Mouse (Mus musculus): ENCODE results near the gene Dgat2. TPM values are rescaled to one million over a fixed set of nuclear protein-coding genes. Genes with fewer than 3 reads are reported as not detected.

The Dgat2 gene
- polyA plus RNA-seq, 1 experiment from 2014 or later = 26.9 TPM

GRCm38 (mm10) chr7:99172898-99173297, 9.6 kb downstream of the Dgat2 start:
- Histone ChIP-seq H3K9me3 (replicated peaks) (no peaks in the 10 kb centered on the region), H3K4me1 (replicated peaks) (peaks cover 6% of the 10 kb centered on the region), H3K4me2 (no peak overlapping the region), H3K27me3 (no peaks in the 10 kb centered on the region; the same call in 1 of the 2 replicates), H3K36me3 (no peaks in the 10 kb centered on the region), H3K27ac (no peak overlapping the region), H3K9ac (no peak overlapping the region), H3K4me3 (no peak overlapping the region)
- 52% methylated on average over 6 of the region's 6 CpGs for WGBS
- ATAC-seq (replicated peaks; ENCODE audit: insufficient number of reproducible peaks, insufficient read depth, low FRiP score, low read depth) = no peak

GRCm38 (mm10) chr7:99171730-99172463, 10.6 kb downstream of the Dgat2 start:
- 58% methylated on average over 10 of the region's 10 CpGs for WGBS
- no peak overlapping the region for H3K9ac ChIP-seq
- no peaks in the 10 kb centered on the region for H3K36me3 ChIP-seq
- no peak overlapping the region for H3K4me3 ChIP-seq
- H3K9me3 ChIP-seq (replicated peaks) = no peaks in the 10 kb centered on the region
- H3K27me3 ChIP-seq = no peaks in the 10 kb centered on the region; the same call in 1 of the 2 replicates
- H3K4me2 ChIP-seq = no peak overlapping the region
- H3K27ac ChIP-seq = no peak overlapping the region
- H3K4me1 ChIP-seq (replicated peaks) = peaks cover 6% of the 10 kb centered on the region
- ATAC-seq (replicated peaks; ENCODE audit: insufficient number of reproducible peaks, insufficient read depth, low FRiP score, low read depth) = no peak

- H3K4me2 ChIP-seq = no peak overlapping the region
- WGBS = 91% methylated on average over 6 of the region's 6 CpGs
Observed at GRCm38 (mm10) chr7:99170519-99170918, 12.0 kb downstream of the Dgat2 start.

GRCm38 (mm10) chr7:99169717-99170403, 12.7 kb downstream of the Dgat2 start:
- Histone ChIP-seq H3K36me3 (no peaks in the 10 kb centered on the region), H3K4me2 (no peak overlapping the region), H3K27ac (no peak overlapping the region), H3K4me3 (no peak overlapping the region), H3K4me1 (replicated peaks) (peaks cover 12% of the 10 kb centered on the region), H3K9me3 (replicated peaks) (no peaks in the 10 kb centered on the region), H3K9ac (no peak overlapping the region), H3K27me3 (no peaks in the 10 kb centered on the region)
- ATAC-seq (replicated peaks; ENCODE audit: insufficient number of reproducible peaks, insufficient read depth, low FRiP score, low read depth) = no peak
- WGBS = 80% methylated on average over 9 of the region's 9 CpGs

More at GRCm38 (mm10) chr7:99170519-99170918, 12.0 kb downstream of the Dgat2 start:
- no peak for ATAC-seq (replicated peaks; ENCODE audit: insufficient number of reproducible peaks, insufficient read depth, low FRiP score, low read depth)
- Histone ChIP-seq H3K36me3 (no peaks in the 10 kb centered on the region), H3K27ac (no peak overlapping the region), H3K4me1 (replicated peaks) (peaks cover 12% of the 10 kb centered on the region), H3K27me3 (no peaks in the 10 kb centered on the region; the same call in 1 of the 2 replicates), H3K9ac (no peak overlapping the region), H3K9me3 (replicated peaks) (no peaks in the 10 kb centered on the region), H3K4me3 (no peak overlapping the region)

- Histone ChIP-seq H3K4me2 (no peak overlapping the region), H3K27ac (no peak overlapping the region), H3K27me3 (no peaks in the 10 kb centered on the region), H3K4me3 (no peak overlapping the region), H3K9me3 (replicated peaks) (no peaks in the 10 kb centered on the region), H3K36me3 (no peaks in the 10 kb centered on the region), H3K9ac (no peak overlapping the region), H3K4me1 (replicated peaks) (peaks cover 12% of the 10 kb centered on the region)
- WGBS = 81% methylated on average over 6 of the region's 6 CpGs
- no peak for ATAC-seq (replicated peaks; ENCODE audit: insufficient number of reproducible peaks, insufficient read depth, low FRiP score, low read depth)
Observed at GRCm38 (mm10) chr7:99168756-99169155, 13.8 kb downstream of the Dgat2 start.

GRCm38 (mm10) chr7:99167939-99168338, 14.6 kb downstream of the Dgat2 start:
- 63% methylated on average over 5 of the region's 5 CpGs for WGBS
- H3K4me2 ChIP-seq = no peak overlapping the region
- no peaks in the 10 kb centered on the region for H3K27me3 ChIP-seq
- H3K9ac ChIP-seq = no peak overlapping the region
- no peaks in the 10 kb centered on the region for H3K9me3 ChIP-seq (replicated peaks)
- H3K36me3 ChIP-seq = no peaks in the 10 kb centered on the region
- ATAC-seq (replicated peaks; ENCODE audit: insufficient number of reproducible peaks, insufficient read depth, low FRiP score, low read depth) = no peak
- no peak overlapping the region for H3K27ac ChIP-seq
- peaks cover 9% of the 10 kb centered on the region for H3K4me1 ChIP-seq (replicated peaks)
- H3K4me3 ChIP-seq = no peak overlapping the region

- H3K9ac ChIP-seq = no peak overlapping the region
- H3K27ac ChIP-seq = no peak overlapping the region
- no peak overlapping the region for H3K4me2 ChIP-seq
- no peaks in the 10 kb centered on the region for H3K36me3 ChIP-seq
- no peak overlapping the region for H3K4me3 ChIP-seq
- H3K9me3 ChIP-seq (replicated peaks) = no peaks in the 10 kb centered on the region
- H3K4me1 ChIP-seq (replicated peaks) = peaks cover 17% of the 10 kb centered on the region
- H3K27me3 ChIP-seq = no peaks in the 10 kb centered on the region
- no peak for ATAC-seq (replicated peaks; ENCODE audit: insufficient number of reproducible peaks, insufficient read depth, low FRiP score, low read depth)
- 46% methylated on average over 8 of the region's 8 CpGs for WGBS
Observed at GRCm38 (mm10) chr7:99166159-99166558, 16.4 kb downstream of the Dgat2 start.

- no peak for ATAC-seq (replicated peaks; ENCODE audit: insufficient number of reproducible peaks, insufficient read depth, low FRiP score, low read depth)
- Histone ChIP-seq H3K27ac (no peak overlapping the region), H3K9ac (no peak overlapping the region), H3K9me3 (replicated peaks) (no peaks in the 10 kb centered on the region), H3K27me3 (no peaks in the 10 kb centered on the region), H3K4me2 (no peak overlapping the region), H3K4me3 (no peak overlapping the region), H3K36me3 (no peaks in the 10 kb centered on the region), H3K4me1 (replicated peaks) (peaks cover 21% of the 10 kb centered on the region)
- 85% methylated on average over 7 of the region's 7 CpGs for WGBS
Observed at GRCm38 (mm10) chr7:99164873-99165410, 17.6 kb downstream of the Dgat2 start.

- Histone ChIP-seq H3K9me3 (replicated peaks) (no peaks in the 10 kb centered on the region), H3K4me2 (no peak overlapping the region), H3K4me3 (no peak overlapping the region), H3K27me3 (no peaks in the 10 kb centered on the region), H3K4me1 (replicated peaks) (peaks cover 21% of the 10 kb centered on the region), H3K27ac (no peak overlapping the region), H3K36me3 (no peaks in the 10 kb centered on the region), H3K9ac (no peak overlapping the region)
- 88% methylated on average over 7 of the region's 7 CpGs for WGBS
- no peak for ATAC-seq (replicated peaks; ENCODE audit: insufficient number of reproducible peaks, insufficient read depth, low FRiP score, low read depth)
Observed at GRCm38 (mm10) chr7:99162462-99162861, 20.1 kb downstream of the Dgat2 start.

GRCm38 (mm10) chr7:99161961-99162360, 20.6 kb downstream of the Dgat2 start:
- no peaks in the 10 kb centered on the region for H3K27me3 ChIP-seq
- H3K4me1 ChIP-seq (replicated peaks) = peaks cover 21% of the 10 kb centered on the region
- H3K36me3 ChIP-seq = no peaks in the 10 kb centered on the region
- H3K4me2 ChIP-seq = no peak overlapping the region
- no peaks in the 10 kb centered on the region for H3K9me3 ChIP-seq (replicated peaks)
- WGBS = 82% methylated on average over 11 of the region's 11 CpGs
- H3K9ac ChIP-seq = no peak overlapping the region
- H3K27ac ChIP-seq = no peak overlapping the region
- H3K4me3 ChIP-seq = no peak overlapping the region
- ATAC-seq (replicated peaks; ENCODE audit: insufficient number of reproducible peaks, insufficient read depth, low FRiP score, low read depth) = no peak

- H3K4me1 ChIP-seq (replicated peaks) = peaks cover 23% of the 10 kb centered on the region
- 33% methylated on average over 4 of the region's 4 CpGs for whole genome bisulfite sequencing
- ATAC-seq (replicated peaks; ENCODE audit: insufficient number of reproducible peaks, insufficient read depth, low FRiP score, low read depth) = no peak; the same call in 1 of the 2 replicates
Observed at GRCm38 (mm10) chr7:99161529-99161928, 21.0 kb downstream of the Dgat2 start.

More at GRCm38 (mm10) chr7:99161529-99161928, 21.0 kb downstream of the Dgat2 start:
- no peaks in the 10 kb centered on the region for H3K36me3 ChIP-seq
- no peaks in the 10 kb centered on the region for H3K9me3 ChIP-seq (replicated peaks)
- H3K9ac ChIP-seq = no peak overlapping the region
- no peaks in the 10 kb centered on the region for H3K27me3 ChIP-seq
- no peak overlapping the region for H3K27ac ChIP-seq
- H3K4me2 ChIP-seq = no peak overlapping the region
- H3K4me3 ChIP-seq = no peak overlapping the region
